Mouse (Mus musculus) small intestine, adult 2 months (tissue): ENCODE measurements around the gene D17H6S53E.

Source experiments
- CTCF ChIP-seq: fragments of 200-500 bp; IDR thresholded peaks from 2 replicates; pipeline ENCODE4 v1.5.1; 2012; ENCODE audit warnings: low read depth, mild to moderate bottlenecking, control low read depth, inconsistent platforms, low read length, moderate library complexity, mixed read lengths; ENCODE audit not compliant: insufficient replicate concordance, insufficient read length; ENCODE audit errors: extremely low read depth
- POLR2A ChIP-seq: fragments of 200-500 bp; IDR thresholded peaks from 2 replicates; pipeline ENCODE4 v1.6.1; 2012; ENCODE audit warnings: low read depth, mild to moderate bottlenecking, control low read depth, inconsistent platforms, low read length, moderate library complexity

DNA sequence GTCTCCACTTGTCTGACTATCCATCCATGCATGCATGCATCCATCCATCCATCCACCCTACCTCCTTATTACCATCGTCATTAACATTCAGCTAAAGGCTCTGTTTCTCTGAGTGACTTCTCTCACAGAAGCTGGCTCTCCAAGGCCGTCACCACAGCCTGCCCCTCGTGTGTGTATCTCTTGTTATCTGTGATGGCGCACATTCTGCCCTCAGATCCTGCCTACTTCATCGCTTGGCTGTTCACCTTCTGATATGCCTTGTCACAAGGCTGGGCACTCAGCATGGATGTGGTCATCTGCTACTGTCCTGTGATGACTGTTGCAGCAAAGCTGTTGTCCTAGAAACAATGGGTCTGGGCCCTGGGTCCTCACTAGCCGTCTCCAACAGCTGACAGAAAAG, 21.4 kb upstream of the D17H6S53E start:
- TF ChIP-seq CTCF: no peak
- no peak for TF ChIP-seq POLR2A
